Mouse (Mus musculus): ENCODE results near the gene Psme3.
"Not testable (repeated sequence)": the region's sequence is repeated elsewhere in the genome, so short reads cannot be mapped to it uniquely, and the experiment has no call there.

Gene Psme3

GRCm38 (mm10) chr11:101312150-101312549 lies 3.9 kb upstream of the Psme3 start:
- DNase-seq (ENCODE audit: low read depth, low spot score): no peak

GRCm38 (mm10) chr11:101314567-101314966 lies 1.4 kb upstream of the Psme3 start:
- no peak for DNase-seq (ENCODE audit: low read depth, low spot score)

GRCm38 (mm10) chr11:101315082-101315650 lies 847 bp upstream of the Psme3 start:
- DNase-seq (ENCODE audit: low read depth, low spot score): no peak

- DNase-seq (ENCODE audit: low read depth, low spot score): no peak
Observed at GRCm38 (mm10) chr11:101316501-101316917, 496 bp downstream of the Psme3 start.

GRCm38 (mm10) chr11:101323609-101324008 lies 7.6 kb downstream of the Psme3 start:
- peak; percentile 50 for DNase-seq (ENCODE audit: low read depth, low spot score)

GRCm38 (mm10) chr11:101324763-101325162 lies 8.8 kb downstream of the Psme3 start, which contains the start of gene Aoc2:
TSS of gene Aoc2 (plus strand) at chr11:101325063.
- DNase-seq (ENCODE audit: low read depth, low spot score): no peak

GRCm38 (mm10) chr11:101325201-101325600 lies 9.2 kb downstream of the Psme3 start:
- DNase-seq (ENCODE audit: low read depth, low spot score): not testable (repeated sequence)

GRCm38 (mm10) chr11:101326147-101326546 lies 10.1 kb downstream of the Psme3 start:
- no peak for DNase-seq (ENCODE audit: low read depth, low spot score)

GRCm38 (mm10) chr11:101327311-101327710 lies 11.3 kb downstream of the Psme3 start:
- DNase-seq (ENCODE audit: low read depth, low spot score): no peak

GRCm38 (mm10) chr11:101328941-101329635 lies 13.1 kb downstream of the Psme3 start:
- no peak for DNase-seq (ENCODE audit: low read depth, low spot score)

GRCm38 (mm10) chr11:101330371-101330924 lies 14.4 kb downstream of the Psme3 start, which contains the start of gene Aoc3:
TSS of gene Aoc3 (plus strand) at chr11:101330605.
- no peak for DNase-seq (ENCODE audit: low read depth, low spot score)

GRCm38 (mm10) chr11:101330961-101331360 lies 14.9 kb downstream of the Psme3 start:
- DNase-seq (ENCODE audit: low read depth, low spot score): not testable (repeated sequence)

GRCm38 (mm10) chr11:101332537-101332936 lies 16.5 kb downstream of the Psme3 start:
- DNase-seq (ENCODE audit: low read depth, low spot score): no peak

GRCm38 (mm10) chr11:101334023-101334422 lies 18.0 kb downstream of the Psme3 start:
- DNase-seq (ENCODE audit: low read depth, low spot score): no peak

- no peak for DNase-seq (ENCODE audit: low read depth, low spot score)
Observed at GRCm38 (mm10) chr11:101334516-101334915, 18.5 kb downstream of the Psme3 start.

- no peak for DNase-seq (ENCODE audit: low read depth, low spot score)
Observed at GRCm38 (mm10) chr11:101335685-101336084, 19.7 kb downstream of the Psme3 start.

GRCm38 (mm10) chr11:101338123-101338760 lies 22.2 kb downstream of the Psme3 start:
- peak; percentile 30 for DNase-seq (ENCODE audit: low read depth, low spot score)

- no peak for DNase-seq (ENCODE audit: low read depth, low spot score)
Observed at GRCm38 (mm10) chr11:101347083-101347775, 31.2 kb downstream of the Psme3 start.

- DNase-seq (ENCODE audit: low read depth, low spot score): no peak
Observed at GRCm38 (mm10) chr11:101348774-101349173, 32.8 kb downstream of the Psme3 start.

GRCm38 (mm10) chr11:101349216-101349615 lies 33.2 kb downstream of the Psme3 start:
- no peak for DNase-seq (ENCODE audit: low read depth, low spot score)

- no peak for DNase-seq (ENCODE audit: low read depth, low spot score)
Observed at GRCm38 (mm10) chr11:101351100-101351720, 35.2 kb downstream of the Psme3 start.
